Mouse (Mus musculus): ENCODE measurements at regions not wholly inside any gene's neighbourhood (a gene's known extent, or its start where the extent isn't known, plus 50 kb on each side); places are given as distances from the start of the nearest gene placed in this dataset.

DNA sequence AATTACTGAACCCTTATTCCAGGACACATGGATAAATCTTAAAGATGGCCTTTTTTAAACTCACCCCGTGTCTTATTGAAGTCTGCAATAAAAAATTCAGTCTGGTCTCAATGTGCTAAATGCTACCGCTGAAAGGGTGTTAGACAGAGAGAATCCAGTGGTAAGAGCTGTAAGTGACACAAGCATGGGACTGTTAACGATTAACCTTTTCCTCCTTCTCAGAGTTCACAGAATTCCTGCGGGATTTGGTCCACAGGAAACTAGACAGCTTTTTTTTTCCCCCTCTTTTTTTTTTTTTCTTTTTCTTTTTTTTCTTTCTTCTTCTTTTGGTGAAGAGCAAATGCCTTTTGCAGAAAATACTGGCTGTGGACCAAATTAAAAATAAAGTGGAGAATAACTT, 72.0 kb upstream of the Atp5g3 start:
- no peak for TF ChIP-seq CTCF (IDR thresholded peaks at IDR 0.05; ENCODE audit: insufficient read depth, low read length)
- TF ChIP-seq POLR2A (IDR thresholded peaks at IDR 0.05; ENCODE audit: borderline replicate concordance, extremely low read depth, low read depth, low read length), result no peak

Measured in lung, adult 2 months (tissue).